Mouse (Mus musculus) layer of hippocampus, adult 6 months (tissue): ENCODE data around the gene Yif1a. TPM values are rescaled to one million over a fixed set of nuclear protein-coding genes. Genes with fewer than 3 reads are reported as not detected.

Source experiments
- long read RNA-seq, 2 experiments: library from polyadenylated mRNA; unstranded; transcript quantifications; one replicate each; pipeline ENCODE4 v2.0.0; 2019 to 2020
- polyA plus RNA-seq: library from polyadenylated mRNA; unstranded; fragments of <200 nt; fragmentation: Nextera tagmentation; gene quantifications from 2 replicates; pipeline ENCODE4 v1.2.3, GENCODE M21; 2021

The Yif1a gene
- polyA plus RNA-seq, result 46.2 and 52.4 TPM in 2 replicates
- long read RNA-seq, experiment 1, transcript Yif1a-201 (8 exons, 1,488 nt), result major isoform, 34 of 39 reads
- long read RNA-seq, experiment 1, partial matches to known transcripts, result 2 of 39 reads
- long read RNA-seq, experiment 1, other reads (novel, unspliced or antisense), result 2 of 39 reads
- long read RNA-seq, experiment 2, transcript Yif1a-201 (8 exons, 1,488 nt), result major isoform, 36 of 45 reads
- long read RNA-seq, experiment 2, partial matches to known transcripts, result 0 of 45 reads
- long read RNA-seq, experiment 2, other reads (novel, unspliced or antisense), result 7 of 45 reads

GRCm38 (mm10) chr19:5087884-5088728 lies at the start of gene Yif1a:
Yif1a (plus strand) TSS chr19:5088538.

DNA sequence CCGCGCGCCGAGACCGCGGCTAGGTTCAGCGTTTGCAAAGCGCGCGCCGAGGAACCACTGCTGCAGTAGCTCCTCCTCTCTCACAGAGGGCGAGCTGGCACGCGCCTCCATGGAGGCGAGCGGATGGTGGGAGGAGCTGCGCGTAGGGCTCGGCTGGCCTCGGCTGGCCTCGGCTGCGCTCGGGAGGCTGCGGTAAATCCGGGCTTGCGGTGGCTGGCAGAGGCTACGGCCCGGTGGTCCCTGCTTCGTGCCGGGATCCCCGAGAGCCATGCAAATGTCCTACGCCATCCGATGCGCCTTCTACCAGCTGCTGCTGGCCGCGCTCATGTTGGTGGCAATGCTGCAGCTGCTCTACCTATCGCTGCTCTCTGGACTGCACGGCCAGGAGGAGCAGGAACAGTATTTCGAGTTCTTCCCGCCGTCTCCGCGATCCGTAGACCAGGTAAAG lies 49.6 kb upstream of the Yif1a start, which contains the start of the genes B4gat1 and AC124502.3:
Gene B4gat1 (plus strand): TSS at position 118 of the 448 bp plus-strand sequence.
Gene AC124502.3 (plus strand): TSS at position 183 of the 448 bp plus-strand sequence.

GRCm38 (mm10) chr19:5040862-5041523 lies 47.3 kb upstream of the Yif1a start, which contains the start of gene Brms1:
Brms1 (plus strand) TSS chr19:5041354.

GRCm38 (mm10) chr19:5050047-5050905 lies 38.1 kb upstream of the Yif1a start, which contains the start of gene Rin1:
Rin1 (plus strand) TSS chr19:5050481.

GRCm38 (mm10) chr19:5067867-5068569 lies 20.3 kb upstream of the Yif1a start, which contains the start of gene Cd248:
Cd248 (plus strand) TSS chr19:5068078.

DNA sequence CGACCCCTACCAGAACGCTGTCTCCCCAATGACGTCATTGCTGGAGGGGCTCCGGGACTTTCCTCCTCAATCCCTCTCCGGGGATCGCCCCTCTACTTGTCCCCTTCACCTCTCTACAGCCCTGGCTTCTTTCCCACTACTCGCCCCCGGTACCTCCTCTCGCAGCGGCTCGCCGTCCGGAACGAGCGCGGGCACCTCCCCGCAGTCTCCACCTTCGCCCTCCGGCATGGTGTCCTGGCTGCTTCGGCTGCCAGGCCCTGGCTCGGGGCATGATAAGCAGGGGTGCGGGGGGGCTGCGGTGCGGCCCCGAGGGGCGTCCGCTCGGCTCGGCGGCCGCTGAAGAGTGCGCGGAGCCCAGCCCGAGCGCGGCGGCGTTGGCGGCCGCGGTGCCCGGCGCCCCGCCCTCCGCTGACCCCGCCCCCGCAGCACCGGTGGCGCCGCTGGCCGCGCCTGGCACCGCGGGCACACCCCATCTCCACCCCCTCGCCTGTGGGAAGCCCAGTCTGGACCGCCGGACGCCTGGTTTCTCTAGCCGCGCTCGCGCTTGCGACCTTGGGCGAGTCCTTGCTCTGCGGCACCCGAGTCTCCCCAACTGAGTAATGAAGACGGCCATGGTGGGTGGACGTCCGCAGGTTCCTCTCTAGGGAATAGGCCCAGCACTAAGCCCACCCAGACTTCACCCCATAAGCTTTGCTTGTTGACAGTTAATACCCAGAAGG lies 3.0 kb upstream of the Yif1a start, which contains the start of gene Tmem151a:
Gene Tmem151a (minus strand): TSS at position 387 of the 719 bp plus-strand sequence.

DNA sequence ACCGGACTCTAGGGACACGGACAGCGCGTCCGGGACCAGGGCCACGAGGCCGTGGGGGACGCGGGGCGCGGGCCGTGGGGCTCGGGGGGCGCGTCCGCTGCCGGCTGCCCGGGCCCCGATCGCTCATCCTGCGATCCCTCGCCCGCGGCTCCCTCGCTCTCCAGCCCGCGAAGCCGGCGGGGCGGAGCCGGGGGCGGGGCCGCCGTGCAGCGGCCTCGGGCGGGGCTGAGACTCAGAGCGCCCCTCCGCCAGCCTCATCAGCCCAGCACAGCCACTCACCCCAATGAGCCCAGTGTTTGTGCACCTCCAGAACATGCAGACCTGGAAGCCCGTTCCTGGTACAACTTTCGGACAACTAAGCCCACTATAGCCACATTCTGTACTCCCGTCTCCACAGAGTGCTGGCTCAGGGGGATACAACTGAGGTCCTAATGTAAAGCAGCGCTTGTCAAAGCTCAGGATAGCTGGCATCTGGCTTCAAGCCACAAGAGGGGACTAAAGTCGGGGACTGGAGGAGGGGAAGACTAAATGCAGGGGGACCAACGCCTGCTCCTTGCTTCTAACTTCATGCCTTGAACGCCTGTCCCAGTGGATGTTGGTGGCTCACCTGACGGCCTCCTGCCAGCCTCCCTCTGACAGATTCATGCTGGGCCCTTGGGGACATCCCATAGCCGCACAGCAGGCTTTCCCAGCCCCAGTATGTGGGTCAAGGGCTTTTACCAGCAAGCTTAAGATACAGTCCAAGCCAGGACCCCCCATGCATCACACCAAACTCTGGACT lies 10.2 kb downstream of the Yif1a start, which contains the start of gene Cnih2:
Gene Cnih2 (minus strand): TSS at position 159 of the 781 bp plus-strand sequence.

DNA sequence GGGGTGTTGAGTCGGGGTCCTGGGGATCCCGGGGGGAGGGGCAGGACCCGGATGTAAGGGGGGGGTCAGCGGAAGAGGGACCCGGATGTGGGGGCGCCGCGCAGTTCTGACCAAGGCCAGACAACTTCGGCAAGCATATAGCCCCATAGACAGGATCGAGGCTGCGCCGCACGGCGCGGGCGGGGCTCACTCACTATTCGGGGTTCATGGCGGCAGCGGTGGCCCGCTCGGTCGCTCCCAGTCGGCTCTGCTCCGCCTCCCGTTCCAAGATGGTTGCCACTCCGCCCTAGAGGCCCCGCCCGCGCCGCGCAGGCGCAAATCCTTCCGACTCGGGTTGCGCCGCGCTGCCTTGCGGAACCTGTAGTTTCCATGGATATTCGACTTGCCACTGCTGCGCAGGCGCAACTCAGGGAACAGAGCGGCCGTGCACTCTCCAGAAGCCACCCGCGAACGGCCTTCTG lies 18.4 kb downstream of the Yif1a start, which contains the start of gene Rab1b:
Gene Rab1b (minus strand): TSS at position 342 of the 461 bp plus-strand sequence.

DNA sequence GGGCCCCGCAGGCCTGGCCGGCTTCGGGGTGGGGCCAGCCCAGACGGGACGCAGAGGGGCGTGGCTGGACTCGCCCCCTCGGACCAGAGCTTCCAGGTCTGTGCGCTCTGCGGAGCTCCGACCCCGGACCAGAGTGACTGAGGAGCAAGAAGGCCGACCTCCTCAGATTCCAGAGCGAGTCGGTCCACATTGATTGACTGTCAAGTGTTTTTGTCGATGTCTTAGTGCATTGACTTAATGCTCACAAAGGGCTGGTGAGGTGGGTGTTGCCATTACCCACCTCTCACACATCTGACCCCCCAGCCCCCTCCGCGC lies 30.0 kb downstream of the Yif1a start, which contains the start of gene Klc2:
Gene Klc2 (minus strand): TSS at position 177 of the 315 bp plus-strand sequence.

Other genes starting within 250 kb of the Yif1a start
- 41.3 and 45.9 TPM in 2 replicates for gene Ccs, start 249.2 kb upstream of the Yif1a start, polyA plus RNA-seq
- gene Ccdc87, start 249.2 kb upstream of the Yif1a start, polyA plus RNA-seq, result 1.6 and 1.7 TPM in 2 replicates
- gene Ctsf, start 233.4 kb upstream of the Yif1a start, polyA plus RNA-seq, result 112 TPM in 2 replicates
- gene Actn3, start 210.6 kb upstream of the Yif1a start, polyA plus RNA-seq, result 0.69 and 1.2 TPM in 2 replicates
- 9.4 and 11.3 TPM in 2 replicates for gene Zdhhc24, start 209.9 kb upstream of the Yif1a start, polyA plus RNA-seq
- 10.9 and 14.6 TPM in 2 replicates for gene Bbs1, start 181.9 kb upstream of the Yif1a start, polyA plus RNA-seq
- 20.4 and 22.2 TPM in 2 replicates for gene Dpp3, start 160.3 kb upstream of the Yif1a start, polyA plus RNA-seq
- 7.8 and 8.6 TPM in 2 replicates for gene Peli3, start 145.4 kb upstream of the Yif1a start, polyA plus RNA-seq
- gene Mrpl11, start 126.4 kb upstream of the Yif1a start, polyA plus RNA-seq, result 144 and 145 TPM in 2 replicates
- 5.2 and 8.9 TPM in 2 replicates for gene Npas4, start 98.2 kb upstream of the Yif1a start, polyA plus RNA-seq
- 8.2 and 8.5 TPM in 2 replicates for gene Slc29a2, start 64.7 kb upstream of the Yif1a start, polyA plus RNA-seq
- 149 and 162 TPM in 2 replicates for gene B4gat1, start 49.7 kb upstream of the Yif1a start, polyA plus RNA-seq
- 2.2 and 2.6 TPM in 2 replicates for gene AC124502.3, start 49.6 kb upstream of the Yif1a start, polyA plus RNA-seq
- gene Brms1, start 47.2 kb upstream of the Yif1a start, polyA plus RNA-seq, result 27.0 and 31.7 TPM in 2 replicates
- 21.3 TPM in 2 replicates for gene Rin1, start 38.1 kb upstream of the Yif1a start, polyA plus RNA-seq
- gene Cd248, start 20.5 kb upstream of the Yif1a start, polyA plus RNA-seq, result 2.0 and 3.4 TPM in 2 replicates
- gene Tmem151a, start 3.0 kb upstream of the Yif1a start, polyA plus RNA-seq, result 118 and 149 TPM in 2 replicates
- 84.4 and 102 TPM in 2 replicates for gene Cnih2, start 10.0 kb downstream of the Yif1a start, polyA plus RNA-seq
- gene Rab1b, start 18.5 kb downstream of the Yif1a start, polyA plus RNA-seq, result 152 and 166 TPM in 2 replicates
- gene Klc2, start 30.0 kb downstream of the Yif1a start, polyA plus RNA-seq, result 12.8 and 13.5 TPM in 2 replicates
- gene Pacs1, start 184.6 kb downstream of the Yif1a start, polyA plus RNA-seq, result 25.5 and 25.8 TPM in 2 replicates
- gene Sf3b2, start 206.9 kb downstream of the Yif1a start, polyA plus RNA-seq, result 214 and 232 TPM in 2 replicates
- gene Gal3st3, start 209.8 kb downstream of the Yif1a start, polyA plus RNA-seq, result 71.6 and 91.0 TPM in 2 replicates
- gene Catsper1, start 247.2 kb downstream of the Yif1a start, polyA plus RNA-seq, result not detected in 2 replicates